Mouse (Mus musculus) midbrain, embryonic 16.5 days (tissue): ENCODE measurements around the gene Slc12a8. TPM values are rescaled to one million over a fixed set of nuclear protein-coding genes. Genes with fewer than 3 reads are reported as not detected.

ENCODE experiments used
- ATAC-seq: fragments of 200-750 bp; cut with Nextera tagmentation; 2 replicates; pipeline ENCODE4 v1.8.0; 2017; ENCODE audit warnings: moderate TSS enrichment
- H3K27ac ChIP-seq: fragments of 300-500 bp; sonication (generic); 2 replicates; pipeline ENCODE4 v1.5.1; 2014; ENCODE audit warnings: mild to moderate bottlenecking, low read length, mixed read lengths
- H3K27me3 ChIP-seq: fragments of 300-500 bp; sonication (generic); 2 replicates; pipeline ENCODE4 v1.6.1; 2014; ENCODE audit warnings: low read depth, low read length, mixed read lengths; ENCODE audit not compliant: control insufficient read depth, insufficient read depth
- H3K36me3 ChIP-seq: fragments of 300-500 bp; sonication (generic); 2 replicates; pipeline ENCODE4 v1.6.1; 2014; ENCODE audit warnings: mild to moderate bottlenecking, low read length, moderate library complexity, mixed read lengths; ENCODE audit not compliant: control insufficient read depth, insufficient read depth
- H3K4me1 ChIP-seq: fragments of 300-500 bp; sonication (generic); 2 replicates; pipeline ENCODE4 v1.6.1; 2014; ENCODE audit warnings: mild to moderate bottlenecking, low read length, mixed read lengths; ENCODE audit not compliant: control insufficient read depth, insufficient read depth
- H3K4me2 ChIP-seq: fragments of 300-500 bp; sonication (generic); 2 replicates; pipeline ENCODE4 v1.6.1; 2014; ENCODE audit warnings: mild to moderate bottlenecking, low read length, mixed read lengths
- H3K4me3 ChIP-seq: fragments of 300-500 bp; sonication (generic); 2 replicates; pipeline ENCODE4 v1.5.1; 2014; ENCODE audit warnings: low read depth, mild to moderate bottlenecking, low read length, moderate library complexity, mixed read lengths
- H3K9ac ChIP-seq: fragments of 300-500 bp; sonication (generic); 2 replicates; pipeline ENCODE4 v1.6.1; 2014; ENCODE audit warnings: low read depth, low read length, mixed read lengths
- H3K9me3 ChIP-seq: fragments of 300-500 bp; sonication (generic); replicated peaks from 2 replicates; pipeline ENCODE4 v1.6.1; 2014; ENCODE audit warnings: mild to moderate bottlenecking, low read length, mixed read lengths; ENCODE audit not compliant: control insufficient read depth, poor library complexity, severe bottlenecking
- whole genome bisulfite sequencing: fragments of 180-500 bp; shearing (Covaris S2); extraction: QIAGEN DNeasy Blood & Tissue Kit; methylation state at CpG from one replicate; pipeline ENCODE4 v1.1.7; 2014; 5-methylcytosine and 5-hydroxymethylcytosine counted together
- polyA plus RNA-seq: library from polyadenylated mRNA; unstranded; fragments of >200 nt; fragmentation: Nextera tagmentation; extraction: Ambion mirVana; gene quantifications from 2 replicates; pipeline ENCODE4 v1.2.1, GENCODE M21; 2015

Slc12a8 gene
- polyA plus RNA-seq, 1 experiment from 2014 or later: 1.1 TPM

DNA sequence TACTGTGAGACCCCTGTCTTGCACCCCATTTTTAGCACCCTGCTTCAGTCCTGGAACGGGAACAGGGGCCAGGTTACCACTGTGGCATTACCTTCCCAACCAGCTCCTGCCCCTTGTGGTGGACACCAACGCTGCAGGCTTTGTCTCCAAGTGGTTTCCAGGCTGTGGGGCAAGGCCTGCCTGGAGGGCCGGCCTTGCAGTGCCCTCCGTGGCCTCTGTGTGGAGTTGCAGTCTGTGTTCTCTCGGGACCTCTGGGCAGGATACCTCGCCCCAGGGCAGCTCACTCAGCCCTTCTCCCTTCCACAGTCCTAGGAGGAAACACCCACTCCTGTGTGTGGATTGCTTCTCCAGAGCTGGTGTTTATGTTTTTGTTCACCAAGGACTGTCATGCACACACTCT lies 43.2 kb downstream of the Slc12a8 start:
- Histone ChIP-seq H3K27me3 (no peaks in the 10 kb centered on the region), H3K36me3 (no peaks in the 10 kb centered on the region), H3K4me2 (no peak overlapping the region), H3K4me3 (no peak overlapping the region), H3K9me3 (no peaks in the 10 kb centered on the region), H3K27ac (no peak overlapping the region), H3K4me1 (no peaks in the 10 kb centered on the region), H3K9ac (no peak overlapping the region)
- ATAC-seq: peak; percentile 69
- WGBS: 4% methylated on average over 6 of the region's 6 CpGs

DNA sequence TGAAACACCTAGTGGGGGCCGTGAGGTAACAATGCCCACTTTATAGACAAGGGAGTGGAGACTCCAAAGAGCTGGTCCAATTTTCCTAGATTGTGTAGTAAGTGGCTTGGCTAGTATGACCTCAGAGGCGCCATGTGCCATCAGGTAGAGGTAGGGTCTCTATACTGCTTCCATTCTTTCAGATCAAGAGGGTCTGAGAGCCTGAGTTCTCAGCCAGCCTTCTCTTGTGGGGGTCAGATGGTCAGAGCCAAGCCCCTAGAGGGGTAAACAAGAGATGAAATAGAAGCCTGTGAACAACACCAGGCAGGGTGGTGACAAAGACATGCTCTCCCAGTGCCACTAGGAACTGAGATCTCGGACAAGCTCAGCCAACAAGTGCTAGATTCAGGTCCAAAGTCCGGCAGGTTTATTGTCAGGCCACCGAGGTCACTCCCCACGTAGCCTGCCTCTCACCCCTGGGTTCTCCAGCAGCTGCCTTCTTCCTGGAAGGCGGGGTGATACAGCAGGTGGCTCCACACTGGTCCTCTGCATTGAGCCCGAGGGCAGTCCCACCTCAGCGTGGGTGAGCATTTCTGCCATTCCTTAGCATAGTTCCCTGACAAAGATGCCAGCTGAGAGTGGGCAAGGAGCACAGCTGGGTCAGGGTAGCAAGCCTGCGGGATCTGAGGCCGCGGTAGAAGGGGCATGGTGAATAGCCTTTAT lies 44.3 kb downstream of the Slc12a8 start:
- H3K36me3 ChIP-seq: no peaks in the 10 kb centered on the region
- no peak for ATAC-seq
- no peaks in the 10 kb centered on the region for H3K9me3 ChIP-seq
- WGBS: 77% methylated on average over 12 of the region's 12 CpGs
- H3K27ac ChIP-seq: no peak overlapping the region
- no peak overlapping the region for H3K9ac ChIP-seq
- H3K4me1 ChIP-seq: no peaks in the 10 kb centered on the region
- H3K4me3 ChIP-seq: no peak overlapping the region
- no peaks in the 10 kb centered on the region for H3K27me3 ChIP-seq
- H3K4me2 ChIP-seq: no peak overlapping the region

DNA sequence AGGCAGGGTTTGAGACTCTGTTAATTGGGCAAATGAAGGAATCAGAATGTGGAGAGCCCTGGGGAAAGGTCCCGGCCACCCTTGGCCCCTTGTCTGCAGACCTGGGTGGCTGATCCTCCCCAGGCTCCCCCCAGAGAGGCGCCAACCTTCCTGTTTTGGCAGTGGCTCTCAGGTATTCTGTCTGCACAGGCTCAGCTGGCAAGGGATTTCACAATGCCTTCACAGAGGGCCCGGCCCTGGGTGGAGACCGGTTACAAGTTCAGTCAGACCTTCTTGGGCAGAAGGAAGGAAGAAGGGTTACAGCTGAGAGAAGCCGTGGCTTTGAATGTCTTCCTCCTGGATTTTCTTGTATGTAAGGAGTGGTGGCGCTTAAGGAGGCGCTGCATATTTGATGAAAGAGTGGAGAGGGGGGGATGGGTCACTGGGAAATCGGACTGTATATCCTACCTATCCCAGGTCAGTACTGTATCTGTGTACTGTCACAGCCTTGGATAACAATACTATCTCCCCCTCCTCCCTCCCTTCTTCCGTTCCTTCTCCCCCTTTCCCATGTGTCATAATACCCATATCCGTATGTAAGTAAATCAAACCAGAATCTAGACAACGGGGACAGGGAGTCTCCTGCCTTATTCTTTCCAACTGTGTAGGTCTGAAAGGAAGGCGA lies 45.9 kb downstream of the Slc12a8 start:
- Histone ChIP-seq H3K4me3 (no peak overlapping the region), H3K27ac (no peak overlapping the region), H3K4me2 (no peak overlapping the region), H3K9ac (no peak overlapping the region), H3K36me3 (no peaks in the 10 kb centered on the region), H3K4me1 (no peaks in the 10 kb centered on the region), H3K27me3 (no peaks in the 10 kb centered on the region), H3K9me3 (no peaks in the 10 kb centered on the region)
- 78% methylated on average over 12 of the region's 12 CpGs for WGBS
- ATAC-seq: no peak

DNA sequence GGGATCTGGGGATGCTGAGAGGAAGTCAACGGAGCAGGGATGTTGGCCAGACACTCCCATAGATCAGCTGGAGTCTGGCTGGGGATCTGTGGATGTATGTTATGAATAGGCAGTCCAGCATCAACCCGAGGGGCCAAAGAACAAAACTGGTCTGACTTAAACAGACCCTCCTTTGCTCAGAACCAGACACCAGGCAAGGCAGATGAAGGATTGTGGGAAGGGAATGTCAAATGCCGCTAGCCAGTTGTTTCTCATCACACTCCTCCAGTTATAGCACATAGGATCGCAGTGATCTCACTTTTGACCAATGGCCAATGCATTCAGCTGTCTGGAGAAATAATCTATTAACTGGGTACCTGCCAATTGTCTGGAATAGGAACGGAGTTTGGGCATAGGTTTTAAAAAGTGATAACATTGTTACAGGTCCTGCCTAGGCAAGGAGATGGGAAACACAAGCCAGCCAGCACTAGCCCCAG lies 46.4 kb downstream of the Slc12a8 start:
- Histone ChIP-seq H3K9ac (no peak overlapping the region), H3K27ac (no peak overlapping the region), H3K4me1 (no peaks in the 10 kb centered on the region), H3K9me3 (no peaks in the 10 kb centered on the region), H3K4me3 (no peak overlapping the region), H3K27me3 (no peaks in the 10 kb centered on the region), H3K36me3 (no peaks in the 10 kb centered on the region), H3K4me2 (no peak overlapping the region)
- 79% methylated on average over 5 of the region's 5 CpGs for WGBS
- no peak for ATAC-seq

DNA sequence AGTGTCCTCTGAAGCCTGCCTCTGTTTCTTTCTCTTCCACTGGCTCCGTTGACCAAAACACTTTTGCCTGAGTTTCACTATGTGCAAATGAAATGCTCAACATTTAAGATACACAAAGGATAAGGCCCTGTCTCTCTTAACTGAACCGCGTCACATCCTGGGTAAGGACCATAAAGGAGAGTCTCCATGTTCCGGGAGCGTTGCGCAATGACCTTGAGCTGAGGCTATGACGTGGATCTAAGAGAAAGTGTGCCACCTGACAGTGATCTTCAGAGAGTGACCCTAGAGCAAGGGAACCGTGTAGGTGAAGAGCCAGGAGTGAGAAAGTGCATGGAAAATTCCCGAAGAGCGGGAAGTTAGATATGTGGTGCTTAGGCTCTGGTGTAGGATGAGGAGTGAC lies 49.3 kb downstream of the Slc12a8 start:
- no peaks in the 10 kb centered on the region for H3K4me1 ChIP-seq
- H3K27me3 ChIP-seq: no peaks in the 10 kb centered on the region
- no peak overlapping the region for H3K4me3 ChIP-seq
- no peaks in the 10 kb centered on the region for H3K9me3 ChIP-seq
- H3K4me2 ChIP-seq: no peak overlapping the region
- no peaks in the 10 kb centered on the region for H3K36me3 ChIP-seq
- no peak overlapping the region for H3K27ac ChIP-seq
- no peak overlapping the region for H3K9ac ChIP-seq
- 93% methylated on average over 10 of the region's 10 CpGs for WGBS
- ATAC-seq: no peak

DNA sequence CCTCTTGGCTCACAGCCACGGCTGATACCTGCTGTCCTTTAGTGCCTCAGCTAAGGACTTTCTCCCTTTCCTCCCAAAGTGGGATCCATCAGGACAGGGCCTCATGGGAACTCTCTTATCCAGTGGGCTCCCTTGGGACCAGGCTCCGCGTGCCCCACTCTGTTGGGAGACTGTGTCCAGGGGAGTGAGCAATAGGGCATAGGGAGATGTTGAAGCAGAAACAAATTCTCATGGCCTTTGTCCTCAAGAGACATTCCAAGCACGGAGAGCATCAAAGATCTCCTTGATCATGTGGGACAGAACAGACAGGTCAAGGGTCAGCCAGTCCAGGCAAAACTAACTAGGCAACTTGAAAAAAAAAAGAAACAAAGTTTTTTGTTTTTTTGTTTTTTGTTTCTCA lies 50.6 kb downstream of the Slc12a8 start:
- H3K4me1 ChIP-seq: no peaks in the 10 kb centered on the region
- WGBS: 57% methylated on average over 4 of the region's 4 CpGs
- ATAC-seq: no peak
- no peak overlapping the region for H3K4me3 ChIP-seq
- no peaks in the 10 kb centered on the region for H3K9me3 ChIP-seq
- no peak overlapping the region for H3K4me2 ChIP-seq
- no peak overlapping the region for H3K27ac ChIP-seq
- no peaks in the 10 kb centered on the region for H3K27me3 ChIP-seq
- H3K36me3 ChIP-seq: no peaks in the 10 kb centered on the region
- no peak overlapping the region for H3K9ac ChIP-seq

DNA sequence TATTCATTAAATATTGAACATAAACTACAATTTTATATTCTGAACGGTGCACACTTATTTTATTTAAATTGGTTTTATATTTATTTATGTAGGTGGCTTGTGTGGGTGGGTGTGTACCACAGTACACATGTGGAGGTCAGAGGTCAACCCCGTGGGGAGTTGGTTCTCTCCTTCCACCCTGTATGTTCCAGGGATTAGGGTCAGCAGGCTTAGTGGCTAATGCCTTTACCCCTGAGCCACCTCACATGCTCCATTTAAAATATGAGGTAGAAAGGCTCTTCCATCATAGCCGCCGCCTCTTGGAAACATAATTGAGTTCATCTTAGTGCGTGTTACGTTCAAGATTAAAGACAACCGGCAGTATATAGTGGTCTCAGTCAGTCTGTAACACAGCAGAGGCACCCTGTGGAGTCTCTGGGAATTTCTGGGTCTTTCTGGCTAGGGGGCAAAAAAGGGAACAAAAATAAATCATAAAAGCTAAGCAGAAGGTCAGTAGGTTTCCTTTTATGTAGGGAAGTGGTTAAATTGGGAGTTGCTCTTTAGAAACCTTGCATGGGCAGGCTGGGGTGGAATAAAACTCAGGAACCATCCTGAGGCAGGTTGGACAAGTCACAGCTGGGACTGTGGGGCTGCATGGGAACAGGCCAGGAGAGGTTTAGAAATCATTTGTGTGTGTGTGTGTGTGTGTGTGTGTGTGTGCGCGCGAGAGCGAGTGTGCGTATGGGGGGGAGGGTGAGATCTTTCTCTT lies 51.3 kb downstream of the Slc12a8 start:
- Histone ChIP-seq H3K9ac (no peak overlapping the region), H3K4me1 (no peaks in the 10 kb centered on the region), H3K27me3 (no peaks in the 10 kb centered on the region), H3K36me3 (no peaks in the 10 kb centered on the region), H3K4me2 (no peak overlapping the region), H3K9me3 (no peaks in the 10 kb centered on the region), H3K4me3 (no peak overlapping the region), H3K27ac (no peak overlapping the region)
- 0 out of 2 replicates have a peak, but pooled peaks have one; percentile 36 for ATAC-seq
- WGBS: 74% methylated on average over 12 of the region's 12 CpGs

DNA sequence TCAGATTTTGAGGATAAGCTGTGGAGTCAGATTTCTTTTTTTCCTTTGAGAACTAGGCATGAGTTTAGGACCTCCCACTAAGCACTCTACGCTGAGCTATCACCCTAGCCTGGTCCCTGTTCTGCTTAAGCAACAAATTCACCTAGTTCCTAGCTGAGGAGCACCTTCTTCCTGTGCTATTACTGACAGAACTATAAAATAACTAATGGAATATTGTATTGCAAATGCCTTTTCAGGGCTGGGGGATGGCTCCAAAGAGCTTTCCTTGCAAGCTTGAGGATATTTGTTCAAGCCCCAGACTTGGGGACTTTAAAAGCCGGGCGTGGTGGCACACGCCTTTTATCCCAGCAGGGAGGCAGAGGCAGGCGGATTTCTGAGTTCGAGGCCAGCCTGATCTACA lies 55.5 kb downstream of the Slc12a8 start:
- Histone ChIP-seq H3K4me2 (no peak overlapping the region), H3K9ac (no peak overlapping the region), H3K27ac (no peak overlapping the region), H3K9me3 (no peaks in the 10 kb centered on the region), H3K4me3 (no peak overlapping the region), H3K27me3 (no peaks in the 10 kb centered on the region), H3K4me1 (no peaks in the 10 kb centered on the region), H3K36me3 (no peaks in the 10 kb centered on the region)
- ATAC-seq: no peak
- WGBS: 75% methylated on average over 6 of the region's 6 CpGs

DNA sequence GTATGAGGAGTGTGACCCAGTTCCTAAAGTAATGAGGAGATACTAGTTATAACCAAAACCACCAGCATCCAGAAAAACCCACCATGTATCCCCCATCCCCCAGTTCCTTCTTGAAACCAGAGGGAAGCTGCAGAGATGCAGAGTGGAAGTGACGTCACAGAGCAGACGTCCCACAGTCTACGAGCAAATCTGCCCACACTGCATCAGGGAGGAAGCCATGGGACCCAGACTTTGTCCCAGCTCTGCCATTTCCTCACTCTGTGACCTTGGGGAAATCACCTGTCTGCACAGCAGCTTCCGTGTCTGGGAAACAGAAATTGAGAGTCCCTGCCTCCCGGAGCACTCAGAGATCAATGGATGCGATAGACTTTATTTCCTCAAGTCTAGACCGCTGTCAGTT lies 56.6 kb downstream of the Slc12a8 start:
- no peak overlapping the region for H3K9ac ChIP-seq
- 76% methylated on average over 7 of the region's 7 CpGs for WGBS
- no peaks in the 10 kb centered on the region for H3K27me3 ChIP-seq
- H3K4me2 ChIP-seq: no peak overlapping the region
- H3K4me3 ChIP-seq: no peak overlapping the region
- no peak for ATAC-seq
- no peak overlapping the region for H3K27ac ChIP-seq
- H3K4me1 ChIP-seq: no peaks in the 10 kb centered on the region
- H3K9me3 ChIP-seq: no peaks in the 10 kb centered on the region
- no peaks in the 10 kb centered on the region for H3K36me3 ChIP-seq
